Mouse (Mus musculus) urinary bladder, adult 18-20 months (tissue): ENCODE data around the gene Gm20075.
"Not testable (repeated sequence)": the region's sequence is repeated elsewhere in the genome, so short reads cannot be mapped to it uniquely, and the experiment has no call there.

ENCODE experiments used
- DNase-seq, 2 experiments: peaks; one replicate each; pipeline ENCODE4 v3.0.0; 2022; ENCODE audit warnings: low spot score in 2 of 2, mixed read lengths in 2 of 2

The Gm20075 gene

DNA sequence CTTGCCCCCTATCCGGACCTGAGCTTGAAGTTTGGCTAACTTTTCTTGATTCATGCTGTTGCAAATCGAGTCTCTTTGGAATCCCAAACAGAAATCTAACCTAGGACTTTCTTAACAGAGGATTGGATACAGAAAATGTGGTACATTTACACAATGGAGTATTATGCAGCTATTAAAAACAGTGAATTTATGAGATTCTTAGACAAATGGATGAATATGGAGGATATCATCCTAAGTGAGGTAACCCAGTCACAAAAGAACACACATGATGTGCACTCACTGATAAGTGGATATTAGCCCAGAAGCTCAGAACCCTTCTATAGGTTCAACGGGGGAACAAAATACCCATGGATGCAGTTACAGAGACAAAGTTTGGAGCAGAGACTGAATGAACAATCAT, at the start of gene Gm20075:
TSS of gene Gm20075 (minus strand) at position 101 of the 400 bp plus-strand sequence.
- not testable (repeated sequence) for DNase-seq

DNA sequence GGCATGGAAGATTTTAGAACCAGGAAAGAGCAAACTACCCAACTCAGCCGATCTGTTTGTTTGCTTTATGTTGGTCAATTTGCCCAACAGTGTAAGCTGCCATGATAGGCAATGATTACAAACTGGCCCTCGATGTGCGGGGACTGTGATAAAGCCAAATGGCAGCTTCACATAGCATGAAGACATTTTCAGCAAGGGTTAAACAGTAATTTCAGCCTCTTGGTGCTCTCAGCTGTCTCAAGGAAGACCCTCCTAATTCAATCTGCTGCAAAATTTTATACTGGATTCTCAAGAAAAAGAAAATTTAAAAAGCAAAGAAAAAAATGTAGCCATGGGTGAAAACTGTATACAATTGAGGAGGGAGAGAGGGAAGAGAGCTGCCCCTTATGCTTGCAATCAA, 47.9 kb upstream of the Gm20075 start:
- no peak for DNase-seq

DNA sequence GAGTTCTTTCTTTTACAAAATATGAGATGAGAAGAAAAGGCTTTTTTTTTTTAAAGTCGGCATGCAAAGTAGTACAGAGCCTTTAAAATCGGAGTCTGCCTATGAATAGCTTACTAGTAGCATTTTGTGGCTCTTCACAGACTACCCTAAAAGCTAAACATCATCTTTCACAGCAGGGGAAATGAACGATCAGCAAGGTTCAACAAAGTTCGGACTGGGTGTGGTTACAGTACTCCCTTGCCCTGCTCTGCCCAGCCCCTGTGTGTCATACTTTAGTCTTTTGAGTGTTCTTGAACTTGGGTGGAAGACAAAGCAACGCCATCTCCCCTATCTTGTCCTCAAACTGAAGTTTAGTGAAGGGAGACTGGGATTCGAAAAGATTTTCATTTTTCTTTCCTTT, 45.5 kb upstream of the Gm20075 start:
- DNase-seq: no peak

DNA sequence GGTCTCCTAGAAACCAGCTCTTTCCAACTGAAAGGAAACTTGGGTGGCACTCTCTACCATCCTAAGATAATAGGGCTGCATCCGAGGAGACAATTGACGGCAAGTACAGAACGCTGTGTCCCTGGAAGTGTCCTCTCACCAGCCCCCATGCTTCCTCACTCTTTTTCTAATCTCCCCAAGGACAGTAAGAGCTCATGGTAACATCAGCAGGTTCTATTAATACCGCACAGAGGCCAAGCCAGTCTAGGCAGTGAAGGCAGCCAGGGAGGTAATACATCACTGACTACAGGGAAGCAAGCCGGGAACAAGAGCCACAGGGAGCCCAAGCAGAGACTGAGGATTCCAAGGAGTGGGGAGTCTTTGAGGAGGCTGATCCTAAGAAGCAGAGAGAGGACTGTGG, 43.8 kb upstream of the Gm20075 start:
- no peak for DNase-seq

DNA sequence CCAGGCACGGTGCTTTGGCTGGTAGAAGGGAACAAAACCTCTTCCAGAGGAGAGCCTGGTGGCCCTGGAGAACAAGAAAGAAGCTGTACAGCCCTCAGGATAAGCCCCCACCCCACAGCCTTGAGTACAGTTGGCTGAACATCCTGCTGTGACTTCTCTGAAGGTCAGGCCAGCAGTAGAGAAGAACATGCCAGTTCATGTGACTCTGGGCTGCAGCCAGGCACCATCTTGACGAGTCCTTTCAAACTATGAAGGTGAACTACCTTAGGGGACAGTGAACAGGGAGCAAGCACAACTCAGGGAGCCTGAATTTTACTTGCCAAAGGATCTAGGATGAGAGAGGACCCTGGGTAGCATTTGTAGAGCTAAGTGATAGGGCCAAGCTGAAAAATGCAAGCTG, 31.5 kb upstream of the Gm20075 start:
- DNase-seq: no peak

DNA sequence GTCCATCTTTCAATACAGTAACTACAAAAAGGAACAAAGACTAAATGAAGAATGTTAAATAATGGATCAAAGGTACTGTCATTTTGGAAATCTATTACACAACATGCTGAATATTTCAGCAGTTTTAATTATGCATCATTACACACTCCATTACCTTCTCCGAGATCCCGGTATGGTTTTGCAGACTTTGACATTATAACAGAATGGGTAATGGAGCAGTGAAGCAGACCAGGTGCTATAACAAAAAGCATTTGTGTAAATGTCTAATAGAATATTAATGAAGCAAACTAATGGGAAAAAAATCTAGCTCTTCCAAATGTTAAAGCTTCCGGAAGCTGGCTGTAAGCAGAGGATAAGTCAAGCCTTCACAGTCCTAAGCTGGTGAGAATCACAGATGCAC, 29.6 kb upstream of the Gm20075 start:
- no peak for DNase-seq

DNA sequence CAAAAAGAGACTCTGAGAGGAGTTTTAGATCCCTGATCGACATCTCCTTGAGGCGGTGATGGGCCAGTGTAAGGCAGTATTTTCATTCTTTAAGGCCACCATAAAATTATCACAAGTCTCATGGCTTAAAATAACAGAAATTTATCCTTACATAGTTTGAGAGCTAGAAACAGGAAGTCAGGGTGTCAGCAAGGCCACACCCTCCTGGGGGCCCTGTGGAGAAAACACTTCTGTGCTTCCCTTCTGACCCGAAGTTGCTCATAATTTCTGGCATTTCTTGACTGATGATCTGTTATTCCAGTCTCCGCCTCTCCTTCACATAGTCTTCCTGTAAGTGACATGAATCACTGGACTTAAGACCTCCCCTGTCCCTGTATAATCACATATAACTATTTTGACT, 25.2 kb upstream of the Gm20075 start:
- DNase-seq: no peak

DNA sequence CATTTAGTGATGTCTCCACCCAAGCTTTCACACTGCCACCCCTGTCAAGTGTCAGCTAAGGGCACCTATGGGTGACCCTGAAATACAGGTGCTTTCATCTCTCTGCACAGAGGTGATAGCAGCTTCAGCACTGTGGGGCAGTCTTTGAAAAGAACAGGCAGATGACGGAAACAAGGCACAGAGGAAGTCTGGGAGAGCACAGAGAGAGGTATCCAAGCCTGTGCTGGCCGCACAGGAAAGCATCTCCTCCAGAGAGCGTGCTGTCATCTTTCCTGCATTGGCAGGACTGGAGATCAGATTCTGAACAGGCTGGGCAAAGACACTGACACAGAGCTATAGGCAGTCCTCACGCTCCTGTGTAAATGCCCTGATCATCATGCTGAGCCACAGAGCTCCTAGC, 9.8 kb upstream of the Gm20075 start:
- DNase-seq: no peak

DNA sequence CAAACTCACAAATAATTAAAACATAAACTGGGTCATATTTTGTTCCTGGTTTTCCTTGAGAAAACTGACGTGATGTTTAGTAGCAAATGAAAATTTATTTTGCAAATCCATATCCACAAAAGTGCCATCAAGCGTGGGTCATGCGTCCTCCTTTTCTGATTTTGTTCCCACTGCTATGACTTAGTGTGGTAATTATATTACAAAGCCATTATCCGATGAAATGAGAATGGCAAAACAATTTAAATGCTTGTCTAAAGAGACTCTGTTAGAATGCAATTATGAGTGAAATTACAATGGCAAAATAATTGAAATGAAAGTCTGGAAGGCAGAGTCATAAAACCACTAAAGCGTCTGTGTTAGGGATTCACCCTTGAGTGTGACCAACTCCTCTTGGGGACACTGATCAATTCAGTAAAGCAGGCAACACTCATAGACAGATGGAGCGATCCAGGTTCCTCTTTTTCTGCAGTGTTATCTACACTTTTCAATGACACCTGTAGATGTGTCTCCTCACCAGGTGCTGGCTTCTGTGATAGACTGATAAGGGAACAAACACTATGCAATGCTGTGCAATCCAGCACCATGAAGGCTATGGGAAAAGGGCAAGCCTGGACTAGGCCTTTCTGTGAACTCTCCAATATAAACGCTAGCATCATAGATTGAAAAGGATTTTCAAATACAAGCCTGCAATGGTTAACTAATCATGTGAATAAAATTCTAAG, 4.6 kb upstream of the Gm20075 start:
- DNase-seq: no peak

DNA sequence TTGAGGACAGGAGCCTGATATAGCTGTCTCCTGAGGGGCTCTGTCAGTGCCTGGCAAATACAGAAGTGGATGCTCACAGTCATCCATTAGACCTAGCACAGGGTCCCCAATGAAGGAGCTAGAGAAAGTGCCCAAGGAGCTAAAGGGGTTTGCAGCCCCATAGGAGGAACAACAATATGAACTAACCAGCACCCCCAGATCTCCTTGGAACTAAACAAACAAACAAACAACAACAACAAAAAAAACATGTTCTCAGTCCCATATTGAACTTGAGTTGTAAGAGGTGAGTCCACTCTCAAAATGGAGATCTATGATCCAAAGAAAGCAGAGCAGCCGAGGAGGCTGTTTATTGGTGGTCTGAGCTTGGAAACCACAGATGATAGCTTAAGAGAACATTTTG, 578 bp upstream of the Gm20075 start, which contains the start of gene Gm17190:
TSS of gene Gm17190 (plus strand) at position 301 of the 400 bp plus-strand sequence.
- DNase-seq: not testable (repeated sequence)

DNA sequence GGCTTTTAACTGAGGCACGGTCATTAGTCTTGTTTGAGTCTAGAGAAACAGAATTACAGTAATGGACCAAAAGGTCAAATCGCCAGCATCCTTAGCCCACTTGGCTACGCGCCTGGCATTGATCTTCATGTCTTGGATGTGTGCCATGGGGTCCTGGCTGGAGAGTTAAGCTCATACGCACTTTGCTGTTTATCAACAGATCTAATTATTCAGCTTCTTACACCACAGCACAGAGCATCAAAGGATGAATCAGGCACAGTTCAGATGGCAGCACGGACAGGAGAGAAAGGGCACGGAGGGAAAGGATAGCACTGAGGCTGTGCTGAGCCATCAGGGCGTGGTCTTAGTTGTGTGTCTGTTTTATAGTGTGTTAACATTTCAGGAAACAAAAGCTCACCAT, 7.6 kb downstream of the Gm20075 start:
- no peak for DNase-seq

DNA sequence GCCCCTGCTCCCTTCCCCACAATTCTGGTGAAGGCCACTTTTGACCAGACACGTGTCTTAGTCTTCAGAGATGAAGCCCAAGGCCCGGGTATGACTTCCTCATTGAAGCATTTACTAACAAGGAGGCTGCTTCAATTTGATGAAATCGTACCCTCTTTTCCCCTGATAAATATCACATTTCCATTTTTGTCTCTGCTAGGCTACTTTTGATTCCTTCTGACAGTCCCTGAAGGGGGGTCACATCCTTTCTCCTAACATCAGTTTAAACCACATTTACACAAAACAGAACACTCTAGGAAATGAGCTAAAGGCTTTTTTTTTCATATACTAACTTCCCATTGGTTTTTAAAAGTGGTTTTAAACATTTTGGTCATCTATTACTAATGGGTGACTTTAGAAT, 28.4 kb downstream of the Gm20075 start:
- no peak for DNase-seq

DNA sequence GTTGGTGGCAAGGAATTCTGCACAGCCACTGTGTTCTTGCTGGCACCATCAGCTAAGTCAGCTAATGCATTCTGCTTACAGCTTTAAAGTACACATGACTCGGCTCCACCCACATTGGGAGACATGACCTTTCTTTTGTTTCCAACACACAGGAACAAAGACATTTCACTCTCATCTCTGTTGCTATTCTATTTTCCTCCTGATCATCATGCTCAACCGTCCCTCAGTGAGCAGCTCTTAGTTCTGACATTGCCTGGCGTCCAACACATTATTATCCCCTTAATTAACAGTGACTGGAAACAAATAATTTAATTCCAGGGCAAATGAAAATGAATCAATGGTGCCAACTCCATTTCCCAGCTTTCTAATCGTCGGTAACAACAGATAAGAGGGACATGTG, 35.8 kb downstream of the Gm20075 start:
- no peak for DNase-seq

DNA sequence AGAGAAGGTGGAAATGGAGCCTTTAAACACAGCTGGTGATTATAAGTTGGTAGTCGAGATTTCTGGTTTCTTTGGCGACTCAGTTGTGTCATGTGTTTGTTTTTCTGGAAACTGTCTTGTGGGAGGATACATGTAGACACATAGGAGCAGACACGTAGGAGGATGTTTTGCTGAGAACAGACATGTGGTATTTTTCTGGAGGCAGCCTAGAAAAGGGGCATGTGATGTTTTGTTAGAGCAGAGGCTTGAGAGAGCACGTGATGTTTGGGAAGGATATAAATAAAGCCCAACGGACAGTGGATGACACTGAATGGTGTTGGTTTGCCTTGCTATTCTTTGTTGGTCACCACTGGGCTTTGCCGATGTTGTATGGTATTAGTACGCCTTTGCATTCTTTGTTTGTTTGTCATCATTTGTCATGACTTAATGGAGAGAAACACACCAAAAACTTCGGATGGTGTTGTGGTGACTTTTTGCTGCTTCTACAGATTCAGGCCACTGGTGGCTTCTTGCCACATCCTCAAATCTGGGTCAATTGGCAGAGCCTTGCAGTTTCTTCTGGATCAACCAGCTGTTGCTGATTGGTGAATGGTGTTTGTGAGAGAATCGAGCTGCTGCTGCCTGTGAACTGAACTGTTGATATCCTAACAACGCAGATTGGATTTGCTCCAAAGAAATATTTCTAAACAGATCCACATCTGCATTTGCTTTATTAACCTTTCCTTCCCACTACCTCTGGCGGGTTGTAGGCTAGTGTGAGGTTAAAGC, 40.7 kb downstream of the Gm20075 start:
- DNase-seq: no peak

DNA sequence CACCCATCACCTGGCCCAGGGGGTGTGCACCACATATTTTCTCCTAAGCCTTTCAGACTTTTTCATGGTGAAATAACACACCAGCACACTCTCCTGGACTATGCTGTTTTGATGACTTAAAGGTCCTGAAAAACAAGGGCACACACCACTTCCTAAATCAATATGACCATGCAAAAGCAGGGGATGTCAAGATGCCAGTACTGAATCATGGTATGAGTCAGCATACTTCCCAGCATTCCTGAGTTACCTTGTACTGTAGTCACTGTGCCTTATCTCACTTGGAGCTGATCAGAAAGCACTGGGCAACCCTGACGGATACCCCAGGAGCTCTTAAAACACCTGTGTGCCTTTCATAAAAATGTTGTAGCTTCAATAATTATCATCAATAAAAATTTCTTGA, 41.6 kb downstream of the Gm20075 start:
- DNase-seq: no peak

DNA sequence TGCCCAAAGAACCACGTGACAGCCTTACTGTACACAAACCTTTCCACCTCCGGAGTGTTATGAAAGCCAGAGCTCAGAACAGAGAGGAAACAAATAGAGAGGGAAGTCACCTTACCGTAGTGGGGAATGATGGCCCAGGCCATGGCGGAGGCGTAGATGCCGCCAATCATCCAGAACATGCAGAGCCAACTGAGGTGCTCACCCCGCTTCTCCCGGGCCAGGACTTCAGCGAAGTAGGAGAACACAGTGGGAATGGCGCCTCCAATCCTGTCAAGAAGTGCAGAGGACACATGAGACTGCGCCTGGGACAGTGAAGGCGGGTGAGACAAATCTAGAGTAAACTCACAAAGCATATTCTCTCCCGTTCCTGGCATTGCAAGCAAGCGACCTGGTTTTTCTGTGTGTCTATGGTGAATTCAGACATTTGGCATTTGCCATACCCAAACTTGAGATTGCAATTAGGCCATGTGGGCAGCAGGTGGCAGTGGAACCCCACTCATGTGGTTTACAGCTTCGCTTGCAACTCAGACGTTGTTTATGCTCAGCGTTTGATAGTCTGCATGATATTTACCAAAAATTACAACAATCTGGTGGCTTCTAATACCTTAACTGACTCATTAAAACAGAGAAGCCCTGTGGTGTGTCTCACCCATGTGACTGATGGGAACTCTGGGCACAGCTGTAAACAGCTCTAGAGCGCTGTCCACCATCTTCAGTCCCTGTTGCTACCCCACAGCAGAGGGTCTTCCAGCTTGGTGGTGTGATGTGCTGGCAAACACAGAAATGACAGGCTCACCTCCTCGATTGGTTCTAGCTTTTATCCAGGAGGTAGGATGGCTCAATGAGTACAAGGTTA, 50.6 kb downstream of the Gm20075 start:
- DNase-seq: peak; percentile 6 to 57
